Mouse (Mus musculus) hindbrain, embryonic 14.5 days (tissue): ENCODE results near the gene Fam243. TPM values are rescaled to one million over a fixed set of nuclear protein-coding genes. Genes with fewer than 3 reads are reported as not detected.

Experiments
- ATAC-seq: fragments of 200-750 bp; cut with Nextera tagmentation; 2 replicates; pipeline ENCODE4 v1.8.0; 2017; ENCODE audit warnings: moderate number of reproducible peaks, mild to moderate bottlenecking, moderate TSS enrichment, moderate library complexity; ENCODE audit not compliant: low FRiP score
- DNase-seq: peaks from one replicate; pipeline ENCODE4 v3.0.0-alpha.2; 2015; ENCODE audit warnings: low spot score
- H3K27ac ChIP-seq: fragments of 300-500 bp; sonication (generic); 2 replicates; pipeline ENCODE4 v1.5.1; 2014; ENCODE audit warnings: mild to moderate bottlenecking, moderate library complexity
- H3K27me3 ChIP-seq: fragments of 300-500 bp; sonication (generic); 2 replicates; pipeline ENCODE4 v1.6.1; 2014; ENCODE audit warnings: mild to moderate bottlenecking, low read length, mixed read lengths; ENCODE audit not compliant: control insufficient read depth, insufficient read depth
- H3K36me3 ChIP-seq: fragments of 300-500 bp; sonication (generic); replicated peaks from 2 replicates; pipeline ENCODE4 v1.6.1; 2014; ENCODE audit not compliant: control insufficient read depth, insufficient read depth
- H3K4me1 ChIP-seq: fragments of 300-500 bp; sonication (generic); replicated peaks from 2 replicates; pipeline ENCODE4 v1.6.1; 2014; ENCODE audit warnings: antibody characterized with exemption, low read length, mixed read lengths; ENCODE audit not compliant: control insufficient read depth, insufficient read depth
- H3K4me2 ChIP-seq: fragments of 300-500 bp; sonication (generic); replicated peaks from 2 replicates; pipeline ENCODE4 v1.6.1; 2014; ENCODE audit warnings: mild to moderate bottlenecking, moderate library complexity
- H3K4me3 ChIP-seq: fragments of 300-500 bp; sonication (generic); replicated peaks from 2 replicates; pipeline ENCODE4 v1.5.1; 2014; ENCODE audit warnings: mild to moderate bottlenecking, low read length
- H3K9ac ChIP-seq: fragments of 300-500 bp; sonication (generic); 2 replicates; pipeline ENCODE4 v1.6.1; 2014
- H3K9me3 ChIP-seq: fragments of 300-500 bp; sonication (generic); 2 replicates; pipeline ENCODE4 v1.6.1; 2016; ENCODE audit warnings: low read length; ENCODE audit not compliant: control insufficient read depth
- WGBS: fragments of 180-500 bp; shearing (Covaris S2); extraction: QIAGEN DNeasy Blood & Tissue Kit; methylation state at CpG from one replicate; pipeline ENCODE4 v1.1.7; 2014; 5-methylcytosine and 5-hydroxymethylcytosine counted together
- polyA plus RNA-seq: library from polyadenylated mRNA; unstranded; fragments of >200 nt; fragmentation: Nextera tagmentation; extraction: Ambion mirVana; gene quantifications from 2 replicates; pipeline ENCODE4 v1.2.1, GENCODE M21; 2014

Gene Fam243
- polyA plus RNA-seq, 1 experiment from 2014 or later, result 0.20 TPM

DNA sequence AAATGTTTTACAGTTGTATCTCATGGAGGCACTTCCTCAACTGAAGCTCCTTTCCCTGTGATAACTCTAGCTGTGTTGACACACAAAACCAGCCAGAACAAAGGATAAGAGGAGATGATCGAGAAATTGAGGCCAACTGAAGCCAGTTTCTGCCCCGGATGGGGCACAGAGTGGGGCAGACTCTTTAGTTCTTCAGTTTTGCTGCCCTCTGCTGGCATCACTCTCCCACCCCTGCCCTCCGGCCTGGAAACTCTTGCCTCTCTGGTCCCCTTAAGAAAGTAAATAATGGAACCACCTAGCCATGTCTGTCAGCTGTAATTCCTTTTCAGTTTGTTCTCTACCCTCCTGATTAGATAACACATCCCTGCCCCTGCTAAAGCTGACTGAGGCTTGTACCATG lies 13.3 kb downstream of the Fam243 start:
- Histone ChIP-seq H3K27ac (no peak overlapping the region), H3K4me1 (peaks cover under 1% of the 10 kb centered on the region), H3K9ac (no peak overlapping the region), H3K27me3 (no peaks in the 10 kb centered on the region), H3K4me3 (no peak overlapping the region), H3K9me3 (no peaks in the 10 kb centered on the region), H3K36me3 (peaks cover 60% of the 10 kb centered on the region), H3K4me2 (no peak overlapping the region)
- DNase-seq (no peak), ATAC-seq (no peak)
- 66% methylated on average over 3 of the region's 3 CpGs for WGBS

DNA sequence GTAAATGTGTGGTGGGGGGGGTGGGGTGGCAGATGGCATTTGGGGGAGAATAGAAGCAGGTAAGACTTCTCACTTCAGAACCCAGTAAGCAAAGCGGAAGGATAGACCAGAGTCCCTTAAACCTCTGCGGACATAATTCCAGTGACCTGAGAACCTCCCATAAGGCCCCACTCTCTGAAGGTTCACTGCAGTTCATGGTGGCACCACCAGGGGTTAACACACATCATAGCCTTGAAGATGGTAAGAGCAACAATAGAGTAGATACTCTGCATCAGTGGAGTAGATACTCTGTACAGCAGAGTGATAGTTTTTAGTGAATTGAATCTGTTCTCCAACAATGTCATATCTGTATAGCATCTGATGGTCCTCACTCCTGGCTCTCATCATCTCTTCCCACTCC lies 15.7 kb downstream of the Fam243 start:
- no peak overlapping the region for H3K27ac ChIP-seq
- ATAC-seq (no peak), DNase-seq (no peak)
- H3K4me2 ChIP-seq, result no peak overlapping the region
- H3K27me3 ChIP-seq, result no peaks in the 10 kb centered on the region
- peaks cover 18% of the 10 kb centered on the region for H3K4me1 ChIP-seq
- WGBS, result 93% methylated on average over 2 of the region's 2 CpGs
- no peak overlapping the region for H3K4me3 ChIP-seq
- H3K36me3 ChIP-seq, result peaks cover 38% of the 10 kb centered on the region
- no peaks in the 10 kb centered on the region for H3K9me3 ChIP-seq
- no peak overlapping the region for H3K9ac ChIP-seq

- no peaks in the 10 kb centered on the region for H3K9me3 ChIP-seq
- H3K4me2 ChIP-seq, result peak overlapping the region; percentile 80
- peak overlapping the region; percentile 76; the same call in 1 of the 2 replicates for H3K9ac ChIP-seq
- peaks cover 24% of the 10 kb centered on the region for H3K4me1 ChIP-seq
- DNase-seq (no peak), ATAC-seq (no peak)
- H3K36me3 ChIP-seq, result peaks cover 23% of the 10 kb centered on the region
- 69% methylated on average over 5 of the region's 5 CpGs for WGBS
- H3K4me3 ChIP-seq, result no peak overlapping the region; the same call in 1 of the 2 replicates
- H3K27me3 ChIP-seq, result no peaks in the 10 kb centered on the region
- peak overlapping the region; percentile 60; the same call in 1 of the 2 replicates for H3K27ac ChIP-seq
These were observed 18.7 kb downstream of the Fam243 start for GRCm38 (mm10) chr16:92302506-92302905.

DNA sequence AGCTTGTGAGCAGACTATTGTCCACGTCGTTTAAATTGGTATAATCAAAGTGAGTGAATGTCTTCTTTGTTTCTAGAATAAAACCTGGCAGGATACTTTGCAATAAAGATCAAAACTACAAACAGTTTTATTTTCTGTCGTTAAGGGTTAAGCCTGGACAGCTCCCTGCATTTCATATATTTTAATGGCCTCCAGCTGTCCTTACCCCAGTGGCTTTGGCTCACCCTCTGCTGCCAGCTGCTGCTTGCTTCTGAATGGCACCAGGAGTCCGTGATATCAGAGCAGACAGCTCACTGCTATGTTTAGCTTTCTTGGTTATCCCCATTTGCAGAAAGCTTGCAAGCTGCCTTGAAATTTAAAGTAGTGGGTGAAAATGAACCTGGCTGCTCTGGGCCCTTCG lies 19.3 kb downstream of the Fam243 start:
- H3K9ac ChIP-seq, result peak overlapping the region; percentile 76
- 28% methylated on average over 5 of the region's 5 CpGs for WGBS
- H3K27me3 ChIP-seq, result no peaks in the 10 kb centered on the region
- peaks cover 24% of the 10 kb centered on the region for H3K4me1 ChIP-seq
- H3K36me3 ChIP-seq, result peaks cover 19% of the 10 kb centered on the region
- H3K4me2 ChIP-seq, result peak overlapping the region; percentile 80
- H3K27ac ChIP-seq, result peak overlapping the region; percentile 60; the same call in 1 of the 2 replicates
- no peaks in the 10 kb centered on the region for H3K9me3 ChIP-seq
- peak overlapping the region; percentile 61 for H3K4me3 ChIP-seq
- DNase-seq (peak; percentile 47), ATAC-seq (no peak)

- Histone ChIP-seq H3K4me2 (peak overlapping the region; percentile 80), H3K9me3 (no peaks in the 10 kb centered on the region), H3K4me1 (peaks cover 24% of the 10 kb centered on the region), H3K36me3 (peaks cover 14% of the 10 kb centered on the region), H3K27ac (peak overlapping the region; percentile 60), H3K27me3 (no peaks in the 10 kb centered on the region), H3K4me3 (peak overlapping the region; percentile 61), H3K9ac (peak overlapping the region; percentile 76)
- DNase-seq (no peak), ATAC-seq (peak; percentile 68)
- under 1% methylated on average over 12 of the region's 12 CpGs for WGBS
These were observed 19.8 kb downstream of the Fam243 start for GRCm38 (mm10) chr16:92301412-92301806.

- Histone ChIP-seq H3K4me1 (peaks cover 24% of the 10 kb centered on the region), H3K4me3 (peak within 1 kb of the TSS; percentile 61), H3K36me3 (peaks cover 8% of the 10 kb centered on the region), H3K27ac (peak within 1 kb of the TSS; percentile 87), H3K4me2 (peak within 1 kb of the TSS; percentile 80), H3K9me3 (no peaks in the 10 kb centered on the region), H3K9ac (peak within 1 kb of the TSS; percentile 76), H3K27me3 (no peaks in the 10 kb centered on the region)
- DNase-seq, result peak; percentile 100
- 9% methylated on average over 32 of the region's 32 CpGs for WGBS
- ATAC-seq, result peak; percentile 95
These were observed 20.4 kb downstream of the Fam243 start, which contains the start of gene Smim11 for GRCm38 (mm10) chr16:92300649-92301411. TSS of gene Smim11 (plus strand) at chr16:92301286.

DNA sequence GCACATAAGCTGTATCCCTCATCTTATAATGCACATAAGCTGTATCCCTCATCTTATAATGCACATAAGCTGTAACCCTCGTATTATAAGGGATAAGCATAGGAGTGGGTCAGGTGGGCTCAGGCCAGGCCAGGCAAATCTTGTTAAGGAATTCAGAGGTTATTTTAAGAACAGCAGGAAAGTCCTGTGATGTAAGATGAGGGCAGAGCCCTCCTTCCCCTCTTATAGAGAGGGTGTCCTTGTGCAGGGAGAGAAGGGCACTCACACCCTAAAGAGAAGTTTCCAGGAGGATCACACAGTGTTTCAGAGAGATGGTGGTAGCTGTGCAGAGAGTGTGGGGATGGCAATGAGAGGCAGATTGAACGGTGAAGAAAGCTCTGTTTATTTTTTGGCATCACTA lies 25.9 kb downstream of the Fam243 start:
- 86% methylated on average over 2 of the region's 2 CpGs for WGBS
- no peak for DNase-seq
- no peaks in the 10 kb centered on the region for H3K9me3 ChIP-seq

DNA sequence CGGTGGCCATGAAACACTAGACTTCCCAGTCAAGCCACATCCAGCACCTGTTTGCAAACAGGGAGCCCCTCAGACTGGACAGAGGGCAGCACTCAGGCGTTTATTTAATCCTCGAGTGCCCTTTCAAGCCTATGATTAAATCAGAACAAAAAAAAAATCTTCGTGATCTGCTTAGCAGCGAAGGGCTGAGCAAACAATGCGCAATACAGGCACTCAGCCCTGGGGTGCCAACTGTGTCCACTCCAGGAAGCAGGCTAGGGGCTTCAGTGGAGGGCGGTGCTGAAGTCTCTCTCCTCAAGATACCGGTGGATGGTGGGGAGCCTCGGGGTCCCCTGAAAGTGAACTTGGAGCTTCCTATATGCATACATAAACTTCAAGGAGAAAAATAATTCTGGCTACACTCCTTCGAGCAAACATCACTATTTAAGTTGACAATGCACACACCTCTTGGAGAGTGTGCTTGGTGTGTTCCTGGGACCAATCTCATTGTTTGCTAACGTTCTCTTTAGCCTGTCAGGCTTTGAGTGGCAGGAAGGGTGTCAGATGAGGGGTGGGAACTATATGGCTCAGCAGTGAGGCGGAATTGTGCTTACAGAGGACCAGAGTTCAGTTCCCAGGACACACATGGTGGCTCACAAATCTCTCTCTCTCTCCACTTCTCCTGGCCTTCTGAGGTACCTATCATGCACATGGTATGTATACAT lies 26.8 kb downstream of the Fam243 start:
- DNase-seq (no peak), ATAC-seq (no peak)
- Histone ChIP-seq H3K4me1 (no peaks in the 10 kb centered on the region), H3K27me3 (no peaks in the 10 kb centered on the region), H3K4me3 (no peak overlapping the region), H3K27ac (no peak overlapping the region), H3K4me2 (no peak overlapping the region), H3K9me3 (no peaks in the 10 kb centered on the region), H3K9ac (no peak overlapping the region), H3K36me3 (no peaks in the 10 kb centered on the region)
- WGBS, result 49% methylated on average over 12 of the region's 12 CpGs

More for the DNA sequence above, 25.9 kb downstream of the Fam243 start:
- Histone ChIP-seq H3K9ac (no peak overlapping the region), H3K27ac (no peak overlapping the region), H3K27me3 (no peaks in the 10 kb centered on the region), H3K4me1 (peaks cover 4% of the 10 kb centered on the region), H3K36me3 (no peaks in the 10 kb centered on the region), H3K4me2 (no peak overlapping the region), H3K4me3 (no peak overlapping the region)
- ATAC-seq, result no peak

DNA sequence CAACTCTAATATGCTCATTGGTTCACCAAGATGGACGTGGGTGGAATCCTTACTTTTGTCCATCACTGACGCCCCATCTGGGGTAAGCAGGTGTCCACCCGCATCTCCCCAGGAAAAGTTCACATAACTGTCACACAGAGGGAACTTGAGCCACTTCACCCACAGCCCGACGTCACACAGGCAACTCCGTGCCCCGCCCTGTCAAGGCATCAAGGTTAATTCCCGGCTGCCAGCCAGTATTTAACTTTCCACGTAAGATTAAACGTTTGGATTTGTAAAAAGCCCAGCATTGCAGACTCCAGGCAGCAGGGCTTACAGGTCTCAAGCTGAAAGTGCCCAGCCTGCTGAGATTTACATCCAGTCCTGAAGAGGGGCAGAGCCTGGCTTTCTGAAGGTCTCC lies 29.1 kb downstream of the Fam243 start, which contains the start of gene Kcne2:
Kcne2 (plus strand) TSS at position 289 of the 400 bp plus-strand sequence.
- no peak within 1 kb of the TSS for H3K27ac ChIP-seq
- no peak within 1 kb of the TSS for H3K4me3 ChIP-seq
- H3K4me1 ChIP-seq, result no peaks in the 10 kb centered on the region
- ATAC-seq (no peak), DNase-seq (no peak)
- no peaks in the 10 kb centered on the region for H3K36me3 ChIP-seq
- no peak within 1 kb of the TSS for H3K9ac ChIP-seq
- no peak within 1 kb of the TSS for H3K4me2 ChIP-seq
- WGBS, result 75% methylated on average over 10 of the region's 10 CpGs
- H3K27me3 ChIP-seq, result no peaks in the 10 kb centered on the region
- H3K9me3 ChIP-seq, result no peaks in the 10 kb centered on the region
